Mouse (Mus musculus): Measurements from ENCODE around the gene Myrf.
"Not testable (repeated sequence)": the region's sequence is repeated elsewhere in the genome, so short reads cannot be mapped to it uniquely, and the experiment has no call there.

Myrf gene

GRCm38 (mm10) chr19:10176941-10177372 is 63.6 kb downstream of the Myrf start:
- no peak for DNase-seq (ENCODE audit: low read depth, low spot score)

GRCm38 (mm10) chr19:10176477-10176876 is 64.1 kb downstream of the Myrf start:
- no peak for DNase-seq (ENCODE audit: low read depth, low spot score)

- no peak for DNase-seq (ENCODE audit: low read depth, low spot score)
Observed at GRCm38 (mm10) chr19:10174956-10175355, 65.6 kb downstream of the Myrf start.

- DNase-seq (ENCODE audit: low read depth, low spot score): no peak
Observed at GRCm38 (mm10) chr19:10173844-10174539, 66.6 kb downstream of the Myrf start.

GRCm38 (mm10) chr19:10173116-10173718 is 67.3 kb downstream of the Myrf start:
- DNase-seq (ENCODE audit: low read depth, low spot score): no peak

- no peak for DNase-seq (ENCODE audit: low read depth, low spot score)
Observed at GRCm38 (mm10) chr19:10171846-10172245, 68.7 kb downstream of the Myrf start.

- DNase-seq (ENCODE audit: low read depth, low spot score): no peak
Observed at GRCm38 (mm10) chr19:10171359-10171758, 69.2 kb downstream of the Myrf start.

- DNase-seq (ENCODE audit: low read depth, low spot score): no peak
Observed at GRCm38 (mm10) chr19:10170466-10170865, 70.1 kb downstream of the Myrf start.

GRCm38 (mm10) chr19:10169692-10170330 is 70.7 kb downstream of the Myrf start:
- DNase-seq (ENCODE audit: low read depth, low spot score): not testable (repeated sequence)

GRCm38 (mm10) chr19:10169179-10169578 is 71.4 kb downstream of the Myrf start:
- no peak for DNase-seq (ENCODE audit: low read depth, low spot score)

GRCm38 (mm10) chr19:10168441-10168840 is 72.1 kb downstream of the Myrf start:
- no peak for DNase-seq (ENCODE audit: low read depth, low spot score)

GRCm38 (mm10) chr19:10167951-10168350 is 72.6 kb downstream of the Myrf start:
- no peak for DNase-seq (ENCODE audit: low read depth, low spot score)

GRCm38 (mm10) chr19:10167112-10167511 is 73.4 kb downstream of the Myrf start:
- no peak for DNase-seq (ENCODE audit: low read depth, low spot score)

GRCm38 (mm10) chr19:10165928-10166327 is 74.6 kb downstream of the Myrf start:
- not testable (repeated sequence) for DNase-seq (ENCODE audit: low read depth, low spot score)

- DNase-seq (ENCODE audit: low read depth, low spot score): no peak
Observed at GRCm38 (mm10) chr19:10163896-10164295, 76.7 kb downstream of the Myrf start.

Data from mesoderm, embryonic 11.5 days (tissue).